Mouse (Mus musculus): Measurements from ENCODE around the gene Srgap2.

DNA sequence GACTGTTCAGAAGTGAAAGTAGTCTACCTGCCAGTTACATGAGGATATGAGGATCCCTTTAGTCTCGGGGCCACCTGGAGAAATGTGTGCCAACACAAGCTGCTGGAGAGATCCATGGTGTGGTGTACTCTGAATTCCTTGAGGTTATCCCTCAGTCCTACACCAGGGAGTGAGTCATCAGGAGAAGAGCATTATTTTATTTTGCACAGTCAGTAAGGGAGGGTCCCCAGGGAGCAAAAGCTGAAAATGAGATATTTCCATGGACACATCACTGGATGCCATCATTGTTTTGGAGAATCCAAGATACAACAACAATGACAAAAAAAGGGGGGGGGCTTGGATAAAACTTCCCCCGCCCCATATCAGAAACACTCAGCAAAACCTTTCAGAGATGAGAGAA lies 24.8 kb upstream of the Srgap2 start:
- TF ChIP-seq CTCF (IDR thresholded peaks at IDR 0.05; ENCODE audit: low read depth) (no peak), EP300 (IDR thresholded peaks at IDR 0.05; ENCODE audit: low read depth) (no peak)
